Mouse (Mus musculus) heart, embryonic 11.5 days (tissue): ENCODE measurements at regions not wholly inside any gene's neighbourhood (a gene's known extent, or its start where the extent isn't known, plus 50 kb on each side); places are given as distances from the start of the nearest gene placed in this dataset.
A peak's percentile ranks its signal among the peaks of the same experiment; 100 is the strongest.

Experiments used
- ATAC-seq: fragments of 200-750 bp; cut with Nextera tagmentation; replicated peaks from 2 replicates; pipeline ENCODE4 v1.8.0; 2017; ENCODE audit warnings: moderate library complexity; ENCODE audit not compliant: insufficient number of reproducible peaks, low FRiP score, low TSS enrichment
- H3K27ac ChIP-seq: fragments of 300-500 bp; sonication (generic); 2 replicates; pipeline ENCODE4 v1.5.1; 2014; ENCODE audit warnings: mild to moderate bottlenecking, low read depth, low read length
- H3K27me3 ChIP-seq: fragments of 300-500 bp; sonication (generic); 2 replicates; pipeline ENCODE4 v1.6.1; 2014; ENCODE audit warnings: mild to moderate bottlenecking, low read length, mixed read lengths; ENCODE audit not compliant: control insufficient read depth, insufficient read depth
- H3K36me3 ChIP-seq: fragments of 300-500 bp; sonication (generic); 2 replicates; pipeline ENCODE4 v1.6.1; 2014; ENCODE audit warnings: mild to moderate bottlenecking, low read length, moderate library complexity, mixed read lengths; ENCODE audit not compliant: control insufficient read depth, insufficient read depth
- H3K4me1 ChIP-seq: fragments of 300-500 bp; sonication (generic); 2 replicates; pipeline ENCODE4 v1.6.1; 2014; ENCODE audit warnings: low read length; ENCODE audit not compliant: control insufficient read depth, insufficient read depth
- H3K4me2 ChIP-seq: fragments of 300-500 bp; sonication (generic); 2 replicates; pipeline ENCODE4 v1.6.1; 2014; ENCODE audit warnings: mild to moderate bottlenecking, moderate library complexity
- H3K4me3 ChIP-seq: fragments of 300-500 bp; sonication (generic); 2 replicates; pipeline ENCODE4 v1.5.1; 2014; ENCODE audit warnings: low read depth, low read length
- H3K9ac ChIP-seq: fragments of 300-500 bp; sonication (generic); 2 replicates; pipeline ENCODE4 v1.6.1; 2014; ENCODE audit warnings: mild to moderate bottlenecking, low read depth, low read length, moderate library complexity
- H3K9me3 ChIP-seq: fragments of 300-500 bp; sonication (generic); replicated peaks from 2 replicates; pipeline ENCODE4 v1.6.1; 2016; ENCODE audit warnings: low read length; ENCODE audit not compliant: control insufficient read depth
- WGBS: fragments of 180-500 bp; shearing (Covaris S2); extraction: QIAGEN DNeasy Blood & Tissue Kit; methylation state at CpG from one replicate; pipeline ENCODE4 v1.1.7; 2014; ENCODE audit not compliant: insufficient replicate concordance; 5-methylcytosine and 5-hydroxymethylcytosine counted together

GRCm38 (mm10) chr16:87245933-87246791 lies 107.8 kb upstream of the N6amt1 start:
- peak; percentile 69 for ATAC-seq
- H3K4me1 ChIP-seq: peaks cover 7% of the 10 kb centered on the region
- no peaks in the 10 kb centered on the region for H3K36me3 ChIP-seq
- H3K27ac ChIP-seq: 0 out of 2 replicates have a peak overlapping the region, but pooled peaks have one; percentile 30
- H3K9ac ChIP-seq: peak overlapping the region; percentile 54; the same call in 1 of the 2 replicates
- 38% methylated on average over 26 of the region's 26 CpGs for WGBS
- 0 out of 2 replicates have a peak overlapping the region, but pooled peaks have one; percentile 2 for H3K4me3 ChIP-seq
- no peaks in the 10 kb centered on the region for H3K27me3 ChIP-seq
- peak overlapping the region; percentile 46 for H3K4me2 ChIP-seq
- H3K9me3 ChIP-seq: no peaks in the 10 kb centered on the region

- H3K27ac ChIP-seq: no peak overlapping the region
- WGBS: 88% methylated on average over 7 of the region's 7 CpGs
- no peak overlapping the region for H3K4me2 ChIP-seq
- no peak overlapping the region for H3K4me3 ChIP-seq
- no peak overlapping the region for H3K9ac ChIP-seq
- no peaks in the 10 kb centered on the region for H3K36me3 ChIP-seq
- H3K27me3 ChIP-seq: no peaks in the 10 kb centered on the region
- H3K4me1 ChIP-seq: 0 out of 2 replicates have a peak, but pooled peaks cover 3% of the 10 kb centered on the region
- no peak for ATAC-seq
- no peaks in the 10 kb centered on the region for H3K9me3 ChIP-seq
Observed at GRCm38 (mm10) chr16:87245441-87245840, 108.5 kb upstream of the N6amt1 start.

- ATAC-seq: no peak
- Histone ChIP-seq H3K36me3 (no peaks in the 10 kb centered on the region), H3K4me3 (no peak overlapping the region), H3K4me1 (peaks cover 11% of the 10 kb centered on the region), H3K27ac (no peak overlapping the region), H3K27me3 (no peaks in the 10 kb centered on the region), H3K9ac (no peak overlapping the region), H3K4me2 (no peak overlapping the region), H3K9me3 (no peaks in the 10 kb centered on the region)
- WGBS: 57% methylated on average over 7 of the region's 7 CpGs
Observed at GRCm38 (mm10) chr16:87242027-87242426, 112.0 kb upstream of the N6amt1 start.

GRCm38 (mm10) chr16:87239105-87239504 lies 114.9 kb upstream of the N6amt1 start:
- no peak overlapping the region for H3K4me3 ChIP-seq
- no peaks in the 10 kb centered on the region for H3K36me3 ChIP-seq
- H3K27ac ChIP-seq: peak overlapping the region; percentile 64
- H3K9ac ChIP-seq: no peak overlapping the region
- peak; percentile 73 for ATAC-seq
- WGBS: 19% methylated on average over 7 of the region's 7 CpGs
- H3K9me3 ChIP-seq: no peaks in the 10 kb centered on the region
- no peak overlapping the region; the same call in 1 of the 2 replicates for H3K4me2 ChIP-seq
- H3K27me3 ChIP-seq: no peaks in the 10 kb centered on the region
- H3K4me1 ChIP-seq: peaks cover 8% of the 10 kb centered on the region

- no peak for ATAC-seq
- no peaks in the 10 kb centered on the region for H3K36me3 ChIP-seq
- peaks cover 4% of the 10 kb centered on the region for H3K4me1 ChIP-seq
- H3K9ac ChIP-seq: no peak overlapping the region
- no peak overlapping the region for H3K4me3 ChIP-seq
- no peak overlapping the region for H3K27ac ChIP-seq
- WGBS: 44% methylated on average over 4 of the region's 4 CpGs
- H3K4me2 ChIP-seq: no peak overlapping the region
- H3K27me3 ChIP-seq: no peaks in the 10 kb centered on the region
- 0 out of 2 replicates have a peak, but pooled peaks cover 3% of the 10 kb centered on the region for H3K9me3 ChIP-seq
Observed at GRCm38 (mm10) chr16:87234199-87234598, 119.8 kb upstream of the N6amt1 start.

- no peak for ATAC-seq
- Histone ChIP-seq H3K36me3 (no peaks in the 10 kb centered on the region), H3K9me3 (peaks cover 2% of the 10 kb centered on the region; the same call in 1 of the 2 replicates), H3K4me1 (no peaks in the 10 kb centered on the region), H3K27me3 (no peaks in the 10 kb centered on the region), H3K4me3 (no peak overlapping the region), H3K4me2 (no peak overlapping the region), H3K27ac (no peak overlapping the region), H3K9ac (no peak overlapping the region)
- WGBS: 84% methylated on average over 10 of the region's 10 CpGs
Observed at GRCm38 (mm10) chr16:87225595-87225994, 128.4 kb upstream of the N6amt1 start.

- 78% methylated on average over 8 of the region's 8 CpGs for WGBS
- ATAC-seq: no peak
- no peak overlapping the region for H3K27ac ChIP-seq
Observed at GRCm38 (mm10) chr16:87225085-87225484, 128.9 kb upstream of the N6amt1 start.

GRCm38 (mm10) chr16:87224024-87224423 lies 130.0 kb upstream of the N6amt1 start:
- H3K27me3 ChIP-seq: no peaks in the 10 kb centered on the region
- 59% methylated on average over 7 of the region's 7 CpGs for WGBS
- H3K4me2 ChIP-seq: no peak overlapping the region
- no peak overlapping the region for H3K4me3 ChIP-seq
- H3K27ac ChIP-seq: no peak overlapping the region
- ATAC-seq: no peak
- no peaks in the 10 kb centered on the region for H3K36me3 ChIP-seq
- no peaks in the 10 kb centered on the region; the same call in 1 of the 2 replicates for H3K4me1 ChIP-seq
- no peak overlapping the region for H3K9ac ChIP-seq
- H3K9me3 ChIP-seq: peaks cover 2% of the 10 kb centered on the region; the same call in 1 of the 2 replicates

More at GRCm38 (mm10) chr16:87225085-87225484, 128.9 kb upstream of the N6amt1 start:
- Histone ChIP-seq H3K4me1 (no peaks in the 10 kb centered on the region), H3K27me3 (no peaks in the 10 kb centered on the region), H3K4me3 (no peak overlapping the region), H3K9me3 (peaks cover 2% of the 10 kb centered on the region; the same call in 1 of the 2 replicates), H3K36me3 (no peaks in the 10 kb centered on the region), H3K9ac (no peak overlapping the region), H3K4me2 (no peak overlapping the region)
